Mouse (Mus musculus) ES-Bruce4 (cell line): ENCODE results near the gene Ctsc.

ENCODE experiments used
- CTCF ChIP-seq: IDR thresholded peaks from one replicate; pipeline ENCODE4 v1.8.1; 2011; ENCODE audit warnings: low read depth, low read length
- EP300 ChIP-seq: IDR thresholded peaks from 2 replicates; pipeline ENCODE4 v1.6.1; 2011; ENCODE audit warnings: low read depth, low read length; ENCODE audit not compliant: insufficient read depth

DNA sequence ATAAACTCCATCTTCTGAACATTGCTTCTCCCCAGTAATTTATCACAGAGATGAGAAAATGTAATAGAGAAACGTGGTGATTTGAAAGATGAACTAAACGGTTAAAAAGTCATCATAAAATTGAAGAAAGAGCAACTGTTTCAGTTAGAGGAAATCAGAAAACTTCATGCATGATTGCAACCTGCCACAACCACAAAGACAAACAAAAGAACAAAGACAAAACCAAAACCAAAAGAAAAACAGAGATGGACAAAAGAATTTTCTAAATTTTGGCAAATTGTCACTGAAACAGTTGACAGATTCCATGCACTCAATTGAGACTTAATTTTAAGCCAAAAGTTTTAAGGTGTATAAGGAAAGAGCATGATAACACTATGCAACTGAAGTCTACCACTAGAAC, 48.8 kb upstream of the Ctsc start:
- no peak for TF ChIP-seq CTCF
- no peak for TF ChIP-seq EP300
